Mouse (Mus musculus): Measurements from ENCODE around the gene Kcnd3. TPM values are rescaled to one million over a fixed set of nuclear protein-coding genes. Genes with fewer than 3 reads are reported as not detected.

Kcnd3 gene
- under 1 TPM in 1 of 2 experiments, not detected in 1; 0.18 TPM for polyA plus RNA-seq (2017; shearing (Covaris generic))

DNA sequence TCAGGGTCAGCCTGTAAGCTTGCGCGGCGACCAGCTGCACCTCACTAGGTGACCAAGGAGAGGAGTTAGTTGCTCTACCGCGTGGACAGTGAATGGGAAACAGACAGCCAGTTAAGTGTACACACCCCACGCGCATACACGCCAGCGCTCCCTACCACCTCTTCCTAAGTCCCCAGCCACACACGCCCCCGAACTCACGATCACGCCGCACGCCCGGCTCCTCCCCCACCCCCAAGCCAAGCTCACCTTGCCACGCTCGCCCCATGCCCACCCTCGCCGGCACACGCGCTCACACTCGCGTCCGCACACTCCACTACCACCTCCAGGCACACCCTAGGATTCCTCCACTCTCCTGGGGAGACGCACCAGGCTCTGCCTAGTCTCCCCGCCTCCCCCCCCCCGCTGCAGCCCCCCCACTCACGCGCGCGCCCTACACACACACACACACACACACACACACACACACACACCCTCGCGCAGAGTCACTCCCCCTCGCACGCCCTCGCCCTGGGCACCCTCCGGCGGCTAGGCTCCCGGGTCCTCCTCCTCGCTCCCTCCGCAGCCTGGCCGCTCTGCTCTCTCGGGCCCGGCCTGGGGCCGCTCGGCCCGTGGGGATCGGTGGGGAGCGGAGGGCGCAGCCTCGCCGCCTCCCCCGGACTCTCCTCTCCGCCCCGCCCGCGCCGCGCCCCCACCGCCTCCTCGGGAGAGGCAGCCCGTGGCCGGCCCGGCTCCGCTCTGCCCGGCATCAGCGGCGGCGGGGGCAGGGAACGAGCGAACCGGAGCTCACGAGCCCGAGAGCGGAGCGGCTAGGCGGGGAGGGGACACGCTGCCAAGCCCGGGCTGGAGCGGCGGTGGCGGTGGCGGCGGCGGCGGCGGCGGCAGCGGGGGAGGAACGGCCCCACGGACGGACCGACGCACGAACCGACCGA is at the start of gene Kcnd3:
Gene Kcnd3, plus strand, starts transcription at position 704 of the 929 bp plus-strand sequence.

GRCm38 (mm10) chr3:105687324-105688060 is 235.4 kb downstream of the Kcnd3 start, which contains the start of gene Ddx20:
Gene Ddx20 (minus strand): TSS chr3:105687574.

DNA sequence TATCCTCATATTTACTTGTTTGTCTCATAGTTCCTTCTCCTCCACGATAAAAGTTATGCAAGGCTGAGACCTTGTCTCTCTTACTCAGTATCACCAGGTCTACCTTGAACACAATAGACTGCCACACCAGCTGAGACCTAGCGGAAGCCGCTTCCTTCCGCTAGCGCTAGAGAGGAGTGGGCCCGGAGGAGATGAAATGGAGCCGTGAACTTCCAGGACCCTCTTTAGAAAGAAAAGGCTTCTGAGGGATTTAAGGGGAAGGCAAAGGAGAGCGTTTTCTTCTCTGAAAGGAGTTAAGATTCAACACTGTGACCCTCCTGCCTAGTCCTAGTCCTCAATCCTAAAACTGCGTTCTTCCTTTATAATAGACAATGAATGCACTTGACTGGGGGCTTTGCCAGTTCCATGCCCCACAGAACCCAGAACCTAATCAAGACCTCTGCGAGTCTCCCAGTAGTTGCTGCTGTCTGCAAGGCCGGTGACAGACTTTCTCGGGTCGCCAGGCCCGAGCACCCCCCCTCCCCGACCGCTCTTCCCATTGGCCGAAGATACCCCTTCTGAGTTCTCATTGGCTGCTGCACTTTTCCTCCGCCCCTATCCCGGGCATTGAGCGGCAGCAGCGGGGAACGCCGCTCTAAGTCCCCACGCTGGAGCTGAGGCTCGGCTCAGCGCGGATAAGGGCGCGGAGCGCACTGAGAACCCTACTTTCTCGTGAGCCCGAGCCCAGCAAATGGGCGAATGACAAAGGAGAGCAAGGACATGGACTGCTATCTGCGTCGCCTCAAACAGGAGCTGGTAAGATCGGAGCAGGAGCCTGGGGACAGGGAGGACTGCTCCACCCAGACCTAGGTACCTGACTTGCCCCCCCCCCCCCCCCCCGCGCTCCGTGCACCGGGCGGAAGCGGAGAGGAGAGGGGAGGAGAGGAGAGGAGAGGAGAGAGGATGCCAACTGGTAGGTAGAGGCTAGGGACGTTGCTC is 252.2 kb downstream of the Kcnd3 start, which contains the start of gene Inka2:
Gene Inka2, plus strand, starts transcription at position 569 of the 978 bp plus-strand sequence.

Other genes with a start within 250 kb of the Kcnd3 start
- gene Ddx20, start 235.2 kb downstream of the Kcnd3 start, polyA plus RNA-seq (2017; shearing (Covaris generic)), result 10 to 100 TPM; 21.0 to 22.9 TPM

Data from activated CD4-positive, CD25-positive, alpha-beta regulatory T cell (primary cell).